Mouse (Mus musculus) neural tube, embryonic 12.5 days (tissue): ENCODE data around the gene Dap3. TPM values are rescaled to one million over a fixed set of nuclear protein-coding genes. Genes with fewer than 3 reads are reported as not detected.
"Not testable (repeated sequence)": the region's sequence is repeated elsewhere in the genome, so short reads cannot be mapped to it uniquely, and the experiment has no call there.

ENCODE experiments used
- ATAC-seq: fragments of 200-750 bp; cut with Nextera tagmentation; 2 replicates; pipeline ENCODE4 v1.8.0; 2017; ENCODE audit warnings: low read depth, mild to moderate bottlenecking, moderate TSS enrichment, moderate library complexity; ENCODE audit not compliant: low FRiP score
- H3K27ac ChIP-seq: fragments of 300-500 bp; sonication (generic); 2 replicates; pipeline ENCODE4 v1.5.1; 2016
- H3K27me3 ChIP-seq: fragments of 300-500 bp; sonication (generic); replicated peaks from 2 replicates; pipeline ENCODE4 v1.6.1; 2016; ENCODE audit warnings: mild to moderate bottlenecking
- H3K36me3 ChIP-seq: fragments of 300-500 bp; sonication (generic); 2 replicates; pipeline ENCODE4 v1.6.1; 2016; ENCODE audit warnings: mild to moderate bottlenecking
- H3K4me1 ChIP-seq: fragments of 300-500 bp; sonication (generic); 2 replicates; pipeline ENCODE4 v1.6.1; 2016
- H3K4me2 ChIP-seq: fragments of 300-500 bp; sonication (generic); replicated peaks from 2 replicates; pipeline ENCODE4 v1.6.1; 2016; ENCODE audit warnings: mild to moderate bottlenecking
- H3K4me3 ChIP-seq: fragments of 300-500 bp; sonication (generic); 2 replicates; pipeline ENCODE4 v1.5.1; 2016
- H3K9ac ChIP-seq: fragments of 300-500 bp; sonication (generic); 2 replicates; pipeline ENCODE4 v1.6.1; 2016; ENCODE audit warnings: mild to moderate bottlenecking
- H3K9me3 ChIP-seq: fragments of 300-500 bp; sonication (generic); 2 replicates; pipeline ENCODE4 v1.6.1; 2016; ENCODE audit warnings: mild to moderate bottlenecking
- WGBS: fragments of 180-500 bp; shearing (Covaris S2); methylation state at CpG from one replicate; pipeline ENCODE4 v1.1.7; 2016; 5-methylcytosine and 5-hydroxymethylcytosine counted together
- polyA plus RNA-seq: library from polyadenylated mRNA; unstranded; fragments of >200 nt; fragmentation: Nextera tagmentation; extraction: Ambion mirVana; gene quantifications from 2 replicates; pipeline ENCODE4 v1.2.1, GENCODE M21; 2016

Dap3 gene
- polyA plus RNA-seq, 1 experiment from 2014 or later, result 157 TPM

DNA sequence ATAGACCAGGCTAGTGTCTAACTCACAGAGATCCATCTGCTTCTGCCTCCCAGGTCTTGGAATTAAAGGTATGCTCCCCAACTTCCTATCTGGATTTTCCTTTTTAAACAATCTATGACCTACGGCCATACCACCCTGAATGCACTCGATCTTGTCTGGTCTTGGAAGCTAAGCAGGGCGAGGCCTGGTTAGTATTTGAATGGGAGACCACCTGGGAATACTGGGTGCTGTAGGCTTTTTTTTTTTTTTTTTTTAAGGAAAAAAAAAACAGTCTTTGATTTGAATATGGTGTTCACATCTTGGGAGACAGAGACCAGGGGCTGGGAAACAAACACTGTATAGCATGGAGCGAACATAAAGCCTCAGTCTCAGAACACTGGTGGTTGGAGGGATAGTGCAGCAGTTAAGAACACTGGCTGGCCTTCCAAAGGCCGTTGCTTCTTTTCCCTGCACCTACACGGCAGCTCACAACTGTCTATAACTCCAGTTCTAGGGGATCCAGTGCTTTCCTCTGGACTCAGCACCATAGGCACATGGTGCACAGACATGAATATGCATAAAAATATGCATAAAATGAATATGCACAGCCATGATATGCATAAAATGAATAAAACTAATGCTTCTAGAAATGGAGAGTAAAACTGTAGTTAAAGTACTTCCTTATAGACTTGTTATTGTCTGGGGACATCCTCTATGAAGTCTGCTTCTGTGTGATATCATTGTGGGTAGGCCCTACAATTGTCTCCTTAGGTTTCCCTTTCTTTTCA lies 44.4 kb downstream of the Dap3 start:
- 95% methylated on average over 6 of the region's 6 CpGs for WGBS
- peaks cover 90% of the 10 kb centered on the region for H3K36me3 ChIP-seq
- H3K9me3 ChIP-seq, result no peaks in the 10 kb centered on the region
- no peak overlapping the region for H3K4me2 ChIP-seq
- H3K4me3 ChIP-seq, result no peak overlapping the region
- no peak overlapping the region for H3K9ac ChIP-seq
- no peaks in the 10 kb centered on the region for H3K4me1 ChIP-seq
- no peak overlapping the region for H3K27ac ChIP-seq
- no peak for ATAC-seq
- H3K27me3 ChIP-seq, result no peaks in the 10 kb centered on the region

DNA sequence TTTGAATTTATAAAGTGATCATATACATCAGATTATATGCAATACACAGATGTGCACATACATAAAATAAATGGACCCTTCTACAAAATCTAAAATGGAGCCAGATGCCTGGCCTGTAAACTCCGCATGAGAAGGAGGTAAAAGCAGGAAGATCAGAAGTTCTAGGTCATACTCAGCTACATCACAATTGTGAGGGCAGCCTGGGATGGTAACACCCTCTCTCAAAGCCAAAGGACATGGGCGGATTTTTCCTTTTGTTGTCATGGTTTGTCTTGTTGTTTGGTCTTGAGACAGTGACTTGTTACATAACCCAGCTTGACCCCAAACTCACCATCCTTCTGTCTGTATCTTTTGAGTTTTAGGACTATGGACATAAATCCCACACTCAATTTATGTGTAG lies 45.2 kb downstream of the Dap3 start:
- H3K27ac ChIP-seq, result no peak overlapping the region
- H3K4me1 ChIP-seq, result no peaks in the 10 kb centered on the region
- no peak overlapping the region for H3K4me3 ChIP-seq
- H3K36me3 ChIP-seq, result peaks cover 88% of the 10 kb centered on the region
- no peaks in the 10 kb centered on the region for H3K9me3 ChIP-seq
- H3K9ac ChIP-seq, result no peak overlapping the region
- H3K4me2 ChIP-seq, result no peak overlapping the region
- ATAC-seq, result no peak
- no peaks in the 10 kb centered on the region for H3K27me3 ChIP-seq
- WGBS, result 90% methylated on average over 2 of the region's 2 CpGs

GRCm38 (mm10) chr3:88905209-88905608 lies 45.8 kb downstream of the Dap3 start:
- Histone ChIP-seq H3K4me3 (no peak overlapping the region), H3K4me2 (no peak overlapping the region), H3K27me3 (no peaks in the 10 kb centered on the region), H3K9me3 (no peaks in the 10 kb centered on the region), H3K36me3 (peaks cover 86% of the 10 kb centered on the region), H3K9ac (no peak overlapping the region), H3K27ac (no peak overlapping the region), H3K4me1 (no peaks in the 10 kb centered on the region)
- 91% methylated on average over 6 of the region's 6 CpGs for WGBS
- no peak for ATAC-seq

GRCm38 (mm10) chr3:88904803-88905202 lies 46.2 kb downstream of the Dap3 start:
- H3K27ac ChIP-seq, result no peak overlapping the region
- H3K9ac ChIP-seq, result no peak overlapping the region
- WGBS, result 87% methylated on average over 3 of the region's 3 CpGs
- no peaks in the 10 kb centered on the region for H3K9me3 ChIP-seq
- H3K27me3 ChIP-seq, result no peaks in the 10 kb centered on the region
- no peak for ATAC-seq
- H3K4me3 ChIP-seq, result no peak overlapping the region
- H3K36me3 ChIP-seq, result peaks cover 81% of the 10 kb centered on the region
- H3K4me1 ChIP-seq, result no peaks in the 10 kb centered on the region
- no peak overlapping the region for H3K4me2 ChIP-seq

DNA sequence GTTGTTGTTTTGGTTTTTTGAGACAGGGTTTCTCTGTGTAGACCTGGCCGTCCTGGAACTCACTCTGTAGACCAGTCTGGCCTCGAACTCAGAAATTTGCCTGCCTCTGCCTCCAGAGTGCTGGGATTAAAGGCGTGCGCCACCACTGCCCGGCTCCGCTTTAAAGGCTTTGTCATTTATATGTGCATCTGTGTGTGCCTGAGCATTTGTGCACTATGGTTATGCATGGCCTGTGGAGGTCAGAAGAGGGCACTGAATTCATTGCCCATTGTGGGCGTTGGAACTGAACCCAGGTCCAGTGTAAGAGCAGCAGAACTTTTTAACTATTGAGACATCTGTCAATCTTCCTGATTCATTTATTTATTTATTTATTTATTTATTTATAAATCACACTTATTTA lies 58.0 kb downstream of the Dap3 start:
- H3K9me3 ChIP-seq, H3K27ac ChIP-seq, ATAC-seq, H3K9ac ChIP-seq, H3K4me3 ChIP-seq, H3K4me1 ChIP-seq, H3K27me3 ChIP-seq, H3K4me2 ChIP-seq: not testable (repeated sequence)
- H3K36me3 ChIP-seq, result peaks cover 21% of the 10 kb centered on the region
- WGBS, result 95% methylated on average over 7 of the region's 7 CpGs

DNA sequence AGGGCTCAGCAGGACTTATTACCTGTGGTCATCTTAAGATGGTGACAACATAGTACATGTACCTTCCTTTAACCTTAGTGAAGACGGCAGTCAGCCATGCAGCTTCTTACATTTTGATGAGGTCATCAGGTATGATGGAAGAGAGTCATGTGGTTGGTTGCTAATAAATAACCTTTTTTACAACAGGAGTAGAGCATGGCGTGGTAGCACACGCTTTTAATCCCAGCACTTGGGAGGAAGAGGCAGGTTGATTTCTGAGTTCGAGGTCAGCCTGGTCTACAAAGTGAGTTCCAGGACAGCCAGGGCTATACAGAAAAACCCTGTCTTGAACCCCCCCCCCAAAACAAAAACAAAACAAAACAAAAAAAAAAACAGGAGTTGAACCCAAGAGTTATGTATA lies 68.4 kb downstream of the Dap3 start:
- not testable (repeated sequence) for H3K9ac ChIP-seq, ATAC-seq
- 96% methylated on average over 4 of the region's 4 CpGs for WGBS

More for the DNA sequence above, 68.4 kb downstream of the Dap3 start:
- H3K9me3 ChIP-seq, H3K27me3 ChIP-seq, H3K27ac ChIP-seq, H3K36me3 ChIP-seq, H3K4me2 ChIP-seq, H3K4me3 ChIP-seq, H3K4me1 ChIP-seq: not testable (repeated sequence)

Other genes with a start within 250 kb of the Dap3 start
- gene Rit1, start 234.3 kb downstream of the Dap3 start, polyA plus RNA-seq, result 44.6 and 49.1 TPM in 2 replicates
- 199 and 209 TPM in 2 replicates for gene Syt11, start 176.0 kb downstream of the Dap3 start, polyA plus RNA-seq
- 16.1 and 16.6 TPM in 2 replicates for gene Gon4l, start 116.0 kb downstream of the Dap3 start, polyA plus RNA-seq
- gene Msto1, start 37.2 kb downstream of the Dap3 start, polyA plus RNA-seq, result 43.3 and 45.5 TPM in 2 replicates
- 18.7 and 19.9 TPM in 2 replicates for gene Ash1l, start 559 bp downstream of the Dap3 start, polyA plus RNA-seq
- 70.2 and 78.8 TPM in 2 replicates for gene Rusc1, start 142.1 kb upstream of the Dap3 start, polyA plus RNA-seq
- gene Gm43738, start 149.9 kb upstream of the Dap3 start, polyA plus RNA-seq, result not detected in 2 replicates
- gene Fdps, start 150.8 kb upstream of the Dap3 start, polyA plus RNA-seq, result 353 and 354 TPM in 2 replicates
- gene Pklr, start 185.0 kb upstream of the Dap3 start, polyA plus RNA-seq, result 0.43 and 0.46 TPM in 2 replicates
- gene Hcn3, start 209.0 kb upstream of the Dap3 start, polyA plus RNA-seq, result 19.5 and 23.2 TPM in 2 replicates
- 38.5 and 43.0 TPM in 2 replicates for gene Clk2, start 213.6 kb upstream of the Dap3 start, polyA plus RNA-seq
- 109 and 110 TPM in 2 replicates for gene Scamp3, start 226.3 kb upstream of the Dap3 start, polyA plus RNA-seq
- 34.1 and 42.5 TPM in 2 replicates for gene Fam189b, start 232.0 kb upstream of the Dap3 start, polyA plus RNA-seq